Mouse (Mus musculus) lung, embryonic 14.5 days (tissue): ENCODE measurements around the gene Nmnat1. TPM values are rescaled to one million over a fixed set of nuclear protein-coding genes. Genes with fewer than 3 reads are reported as not detected.

Experiments
- ATAC-seq: fragments of 200-750 bp; cut with Nextera tagmentation; 2 replicates; pipeline ENCODE4 v1.8.0; 2017; ENCODE audit warnings: mild to moderate bottlenecking, moderate TSS enrichment, moderate library complexity; ENCODE audit not compliant: insufficient read depth
- DNase-seq: peaks from one replicate; pipeline ENCODE4 v3.0.0-alpha.2; 2015
- H3K27ac ChIP-seq: fragments of 300-500 bp; sonication (generic); 2 replicates; pipeline ENCODE4 v1.5.1; 2014; ENCODE audit warnings: low read depth, mild to moderate bottlenecking, moderate library complexity
- H3K27me3 ChIP-seq: fragments of 300-500 bp; sonication (generic); 2 replicates; pipeline ENCODE4 v1.6.1; 2014; ENCODE audit warnings: low read length, control low read depth; ENCODE audit not compliant: insufficient read depth
- H3K36me3 ChIP-seq: fragments of 300-500 bp; sonication (generic); 2 replicates; pipeline ENCODE4 v1.6.1; 2014; ENCODE audit warnings: control low read depth; ENCODE audit not compliant: insufficient read depth
- H3K4me1 ChIP-seq: fragments of 300-500 bp; sonication (generic); 2 replicates; pipeline ENCODE4 v1.6.1; 2014; ENCODE audit warnings: antibody characterized with exemption, control low read depth; ENCODE audit not compliant: insufficient read depth
- H3K4me2 ChIP-seq: fragments of 300-500 bp; sonication (generic); 2 replicates; pipeline ENCODE4 v1.6.1; 2014; ENCODE audit warnings: mild to moderate bottlenecking
- H3K4me3 ChIP-seq: fragments of 300-500 bp; sonication (generic); 2 replicates; pipeline ENCODE4 v1.5.1; 2014; ENCODE audit warnings: low read depth, low read length
- H3K9ac ChIP-seq: fragments of 300-500 bp; sonication (generic); 2 replicates; pipeline ENCODE4 v1.6.1; 2014
- H3K9me3 ChIP-seq: fragments of 300-500 bp; sonication (generic); 2 replicates; pipeline ENCODE4 v1.6.1; 2016; ENCODE audit warnings: low read depth, low read length, control low read depth
- CTCF ChIP-seq: IDR thresholded peaks from 2 replicates; pipeline ENCODE4 v1.5.1; 2016; ENCODE audit warnings: antibody characterized with exemption, low read depth
- WGBS: fragments of 180-500 bp; shearing (Covaris S2); extraction: QIAGEN DNeasy Blood & Tissue Kit; methylation state at CpG from one replicate; pipeline ENCODE4 v1.1.7; 2014; 5-methylcytosine and 5-hydroxymethylcytosine counted together
- polyA plus RNA-seq: library from polyadenylated mRNA; unstranded; fragments of >200 nt; fragmentation: Nextera tagmentation; extraction: Ambion mirVana; gene quantifications from 2 replicates; pipeline ENCODE4 v1.2.1, GENCODE M21; 2014

Gene Nmnat1
- polyA plus RNA-seq, 1 experiment from 2014 or later: 12.5 TPM

DNA sequence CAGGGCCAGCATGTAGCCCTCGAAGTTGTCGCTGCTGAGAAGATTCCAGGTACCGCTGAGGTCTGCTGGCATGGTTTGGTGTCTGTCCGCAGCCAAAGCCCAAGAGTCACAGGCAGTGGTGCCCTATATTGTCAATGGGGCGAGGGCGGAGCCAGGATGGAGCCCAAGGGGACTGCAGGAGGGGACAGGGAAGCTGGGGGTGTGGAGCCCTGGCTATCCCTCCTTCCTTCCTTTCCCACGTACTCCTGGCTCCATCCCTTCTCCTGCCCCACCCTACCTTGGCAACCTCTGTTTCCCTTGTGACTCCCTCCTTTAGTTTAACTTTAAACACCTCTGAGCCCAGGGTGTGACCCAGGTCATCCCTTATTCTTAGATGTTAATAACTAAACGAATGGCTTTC is 30.1 kb downstream of the Nmnat1 start, which contains the start of gene Rbp7:
TSS of gene Rbp7 (minus strand) at position 100 of the 400 bp plus-strand sequence.
- Histone ChIP-seq H3K4me3 (no peak within 1 kb of the TSS), H3K4me2 (no peak within 1 kb of the TSS), H3K27me3 (no peaks in the 10 kb centered on the region), H3K9ac (no peak within 1 kb of the TSS), H3K27ac (no peak within 1 kb of the TSS), H3K36me3 (no peaks in the 10 kb centered on the region), H3K4me1 (no peaks in the 10 kb centered on the region), H3K9me3 (no peaks in the 10 kb centered on the region)
- TF ChIP-seq CTCF: no peak
- no peak for DNase-seq
- 50% methylated on average over 8 of the region's 8 CpGs for WGBS
- ATAC-seq: no peak

GRCm38 (mm10) chr4:149454263-149454662 is 30.7 kb downstream of the Nmnat1 start:
- Histone ChIP-seq H3K27me3 (no peaks in the 10 kb centered on the region), H3K9ac (no peak overlapping the region), H3K4me3 (no peak overlapping the region), H3K4me2 (no peak overlapping the region), H3K36me3 (no peaks in the 10 kb centered on the region), H3K4me1 (no peaks in the 10 kb centered on the region), H3K9me3 (no peaks in the 10 kb centered on the region), H3K27ac (no peak overlapping the region)
- whole genome bisulfite sequencing: 73% methylated on average over 17 of the region's 17 CpGs
- ATAC-seq (no peak), DNase-seq (no peak)
- TF ChIP-seq CTCF: no peak

- WGBS: 80% methylated on average over 4 of the region's 4 CpGs
- Histone ChIP-seq H3K4me3 (no peak overlapping the region), H3K9ac (no peak overlapping the region), H3K4me1 (no peaks in the 10 kb centered on the region), H3K4me2 (no peak overlapping the region), H3K27me3 (no peaks in the 10 kb centered on the region), H3K9me3 (no peaks in the 10 kb centered on the region), H3K36me3 (no peaks in the 10 kb centered on the region), H3K27ac (no peak overlapping the region)
- DNase-seq (peak; percentile 55), ATAC-seq (no peak)
- TF ChIP-seq CTCF: peak; percentile 61
Measured at GRCm38 (mm10) chr4:149453656-149454055, 31.3 kb downstream of the Nmnat1 start.

DNA sequence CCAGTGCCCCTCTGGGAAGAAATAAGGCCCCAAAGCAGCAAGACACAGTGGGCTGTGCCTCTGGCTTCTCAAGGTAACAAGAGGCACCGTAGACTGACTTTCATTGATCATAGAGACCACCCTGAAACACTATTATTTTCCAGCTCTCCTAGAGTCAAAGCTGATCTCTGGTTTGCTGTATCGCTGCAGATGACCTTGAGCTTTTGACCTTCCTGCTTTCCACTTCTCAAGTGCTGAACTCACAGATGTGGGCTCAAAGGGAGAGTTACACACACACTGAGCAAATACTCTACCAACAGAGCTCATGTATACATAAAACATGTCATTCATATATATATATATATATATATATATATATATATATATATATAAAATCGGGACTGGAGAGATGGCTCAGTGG is 34.4 kb downstream of the Nmnat1 start:
- WGBS: 66% methylated on average over 3 of the region's 3 CpGs
- no peak for ATAC-seq

DNA sequence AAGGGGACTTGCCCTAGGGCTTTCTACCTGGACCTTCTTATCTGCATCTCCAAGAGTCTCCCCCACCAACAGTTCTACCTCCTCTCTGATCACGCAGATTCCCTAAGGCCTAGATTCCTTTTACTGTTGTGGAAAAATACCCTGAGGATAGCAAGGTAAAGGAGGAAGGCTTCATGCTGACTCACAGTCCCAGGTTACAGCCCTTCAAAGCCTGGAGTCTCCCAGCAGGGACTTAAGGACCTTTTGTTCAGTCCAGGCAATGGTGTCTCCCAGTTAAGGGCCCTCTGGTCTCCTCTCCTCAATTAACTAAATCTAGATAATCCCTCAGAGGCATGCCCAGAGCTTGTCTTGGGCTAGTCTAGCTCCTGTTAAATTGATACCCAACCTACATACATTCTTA is 38.7 kb downstream of the Nmnat1 start:
- no peak overlapping the region for H3K4me3 ChIP-seq
- no peaks in the 10 kb centered on the region for H3K9me3 ChIP-seq
- no peak for DNase-seq
- TF ChIP-seq CTCF: no peak
- H3K9ac ChIP-seq: no peak overlapping the region
- H3K4me2 ChIP-seq: peak overlapping the region; percentile 66
- H3K4me1 ChIP-seq: 0 out of 2 replicates have a peak, but pooled peaks cover 2% of the 10 kb centered on the region
- no peaks in the 10 kb centered on the region for H3K36me3 ChIP-seq
- ATAC-seq: no peak
- 29% methylated on average over 1 of the region's 1 CpGs for WGBS
- H3K27ac ChIP-seq: peak overlapping the region; percentile 94
- no peaks in the 10 kb centered on the region for H3K27me3 ChIP-seq

More for the DNA sequence above, 34.4 kb downstream of the Nmnat1 start:
- Histone ChIP-seq H3K36me3 (no peaks in the 10 kb centered on the region), H3K27me3 (no peaks in the 10 kb centered on the region), H3K4me2 (no peak overlapping the region), H3K9me3 (no peaks in the 10 kb centered on the region), H3K4me1 (no peaks in the 10 kb centered on the region), H3K27ac (no peak overlapping the region), H3K4me3 (no peak overlapping the region), H3K9ac (no peak overlapping the region)
- TF ChIP-seq CTCF: no peak
- DNase-seq: no peak

DNA sequence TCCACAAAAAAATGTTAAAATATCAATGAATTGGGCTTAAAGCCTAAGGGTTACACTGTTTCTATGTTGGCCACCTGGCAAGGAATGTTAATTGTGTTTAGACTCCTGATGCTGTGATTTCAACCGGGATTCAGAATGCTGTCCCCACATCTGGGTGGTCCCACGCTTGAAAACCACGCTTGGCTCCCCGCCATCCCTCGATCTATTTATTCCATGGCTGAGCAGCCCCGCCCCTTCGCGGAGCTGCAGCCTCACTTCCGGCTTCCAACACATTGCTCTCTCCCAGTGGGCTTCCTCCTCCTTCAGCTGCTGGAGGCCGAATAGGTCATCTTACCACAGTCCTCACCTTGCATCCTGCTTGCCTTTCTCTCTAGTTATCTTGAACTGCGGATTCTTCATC is 39.1 kb downstream of the Nmnat1 start:
- ATAC-seq: peak; percentile 50
- 3% methylated on average over 11 of the region's 11 CpGs for WGBS
- no peaks in the 10 kb centered on the region for H3K27me3 ChIP-seq

GRCm38 (mm10) chr4:149444964-149445701 is 39.9 kb downstream of the Nmnat1 start:
- peak; percentile 98 for TF ChIP-seq CTCF
- Histone ChIP-seq H3K36me3 (no peaks in the 10 kb centered on the region), H3K4me1 (0 out of 2 replicates have a peak, but pooled peaks cover 2% of the 10 kb centered on the region), H3K27me3 (no peaks in the 10 kb centered on the region), H3K9me3 (no peaks in the 10 kb centered on the region), H3K9ac (peak overlapping the region; percentile 60), H3K4me3 (peak overlapping the region; percentile 29), H3K27ac (peak overlapping the region; percentile 94), H3K4me2 (peak overlapping the region; percentile 66)
- ATAC-seq (peak; percentile 99), DNase-seq (peak; percentile 99)
- WGBS: under 1% methylated on average over 36 of the region's 36 CpGs

More for the DNA sequence above, 39.1 kb downstream of the Nmnat1 start:
- H3K9ac ChIP-seq: 0 out of 2 replicates have a peak overlapping the region, but pooled peaks have one; percentile 60
- H3K9me3 ChIP-seq: no peaks in the 10 kb centered on the region
- TF ChIP-seq CTCF: no peak
- H3K4me1 ChIP-seq: 0 out of 2 replicates have a peak, but pooled peaks cover 2% of the 10 kb centered on the region
- H3K36me3 ChIP-seq: no peaks in the 10 kb centered on the region
- H3K4me3 ChIP-seq: peak overlapping the region; percentile 29
- peak overlapping the region; percentile 66 for H3K4me2 ChIP-seq
- peak overlapping the region; percentile 94 for H3K27ac ChIP-seq
- DNase-seq: peak; percentile 95
